Mouse (Mus musculus): ENCODE results near the gene Serpinb9d.
"Not testable (repeated sequence)": the region's sequence is repeated elsewhere in the genome, so short reads cannot be mapped to it uniquely, and the experiment has no call there.

Gene Serpinb9d

DNA sequence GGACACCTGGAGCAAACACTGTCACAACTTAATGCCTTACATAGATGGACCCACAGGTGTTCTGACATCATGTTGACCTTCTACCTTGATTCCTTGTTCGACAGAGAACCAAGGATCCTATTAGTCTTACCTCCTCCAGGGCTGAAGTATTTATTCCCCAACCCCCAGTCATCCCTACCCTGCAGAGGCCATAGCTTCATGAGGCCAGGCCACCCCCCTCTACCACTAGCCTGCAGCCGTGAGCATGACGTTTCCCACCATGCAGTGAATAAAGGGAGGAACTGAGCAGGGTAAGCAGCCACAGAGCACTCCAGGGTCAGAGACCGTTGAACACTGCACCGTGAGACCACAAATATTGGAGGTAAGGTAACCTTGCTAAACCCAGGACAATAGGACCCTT, at the start of gene Serpinb9d:
Serpinb9d (plus strand) TSS at position 301 of the 400 bp plus-strand sequence.
- DNase-seq = no peak

DNA sequence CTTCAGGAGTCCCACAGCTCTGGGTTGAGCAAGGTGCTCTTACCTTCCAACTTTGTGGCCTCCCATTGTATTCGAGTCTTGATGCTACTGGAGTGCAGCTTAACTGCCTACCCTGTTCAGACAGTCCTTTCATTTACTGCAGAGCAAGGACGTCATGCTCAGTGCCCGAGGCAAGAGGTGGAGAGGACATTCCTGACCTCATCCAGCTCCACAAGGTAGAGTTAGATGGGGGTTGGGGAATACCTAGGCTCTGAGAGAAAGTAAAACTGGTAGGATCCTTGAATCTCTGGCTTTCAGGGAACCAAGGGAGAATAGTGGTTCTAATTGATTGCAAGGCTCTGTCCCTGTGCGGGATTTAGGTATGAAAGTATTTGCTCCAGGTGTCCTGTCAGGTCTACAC, 33.1 kb upstream of the Serpinb9d start, which contains the start of gene Serpinb9c:
Serpinb9c (minus strand) TSS at position 101 of the 400 bp plus-strand sequence.
- no peak for DNase-seq

DNA sequence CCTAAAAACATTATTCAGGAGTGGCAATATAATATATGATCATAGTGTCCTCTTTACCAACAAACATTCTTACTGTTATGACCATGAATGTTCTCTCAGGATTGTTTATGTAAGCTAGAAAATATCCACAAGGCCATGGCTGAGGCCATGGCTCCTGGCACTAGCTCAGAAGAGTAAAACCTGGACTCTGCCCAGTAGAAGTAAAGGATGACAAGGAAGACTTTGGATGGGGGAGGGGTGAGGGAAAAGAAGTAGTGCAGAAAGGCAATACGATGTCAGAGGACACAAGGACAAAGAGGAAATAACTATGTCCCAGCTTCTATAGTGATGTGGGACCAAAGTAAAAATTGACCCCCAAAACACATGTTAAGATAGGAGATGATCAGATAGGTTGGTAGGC, 2.3 kb upstream of the Serpinb9d start:
- not testable (repeated sequence) for DNase-seq

DNA sequence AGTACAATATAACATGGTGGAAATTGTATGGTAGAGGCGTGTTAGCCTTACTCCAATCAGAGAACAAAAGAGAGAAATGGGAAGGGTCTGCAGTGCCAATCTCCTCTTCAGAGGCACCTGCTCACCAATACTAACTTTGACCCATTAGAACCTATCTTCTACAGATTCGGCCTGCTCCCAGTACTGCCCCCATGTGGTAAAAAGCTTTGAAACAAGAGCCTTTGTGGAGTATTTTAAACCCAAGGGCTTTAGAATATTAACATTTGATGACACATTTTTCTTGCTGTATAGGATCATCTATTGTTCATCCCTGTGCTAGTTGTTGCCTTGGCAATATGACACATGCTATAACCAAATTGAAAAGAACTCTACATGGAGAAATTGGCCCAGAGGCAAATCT, 7.0 kb downstream of the Serpinb9d start:
- no peak for DNase-seq

DNA sequence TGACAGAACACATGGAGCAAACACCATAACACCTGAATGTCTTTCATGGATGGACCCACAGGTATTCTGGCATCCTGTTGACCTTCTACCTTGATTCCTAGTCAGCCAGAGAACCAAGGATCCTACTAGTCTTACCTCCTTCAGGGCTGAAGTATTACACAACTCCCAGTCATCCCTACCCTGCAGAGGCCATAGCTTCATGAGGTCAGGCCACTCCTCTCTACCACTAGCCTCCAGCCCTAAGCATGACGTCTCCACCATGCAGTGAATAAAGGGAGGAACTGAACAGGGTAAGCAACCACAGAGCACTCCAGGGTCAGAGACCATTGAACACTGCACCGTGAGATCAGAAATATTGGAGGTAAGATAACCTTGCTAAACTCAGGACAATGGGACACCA, 56.6 kb downstream of the Serpinb9d start, which contains the start of gene Serpinb9e:
Serpinb9e (plus strand) TSS at position 301 of the 400 bp plus-strand sequence.
- not testable (repeated sequence) for DNase-seq
